Mouse (Mus musculus) erythroblast, embryonic 14.5 days (primary cell): ENCODE data around the gene Hnf1b. TPM values are rescaled to one million over a fixed set of nuclear protein-coding genes. Genes with fewer than 3 reads are reported as not detected.

ENCODE experiments used
- H3K27me3 ChIP-seq: 2 replicates; pipeline ENCODE4 v1.6.1; 2012; ENCODE audit warnings: inconsistent platforms; ENCODE audit not compliant: control insufficient read depth
- H3K36me3 ChIP-seq: 2 replicates; pipeline ENCODE4 v1.6.1; 2012; ENCODE audit warnings: mild to moderate bottlenecking, inconsistent platforms; ENCODE audit not compliant: control insufficient read depth
- H3K4me1 ChIP-seq: 2 replicates; pipeline ENCODE4 v1.6.1; 2012; ENCODE audit warnings: inconsistent platforms; ENCODE audit not compliant: control insufficient read depth
- H3K4me3 ChIP-seq: replicated peaks from 2 replicates; pipeline ENCODE3; 2012; ENCODE audit warnings: moderate library complexity, mild to moderate bottlenecking, inconsistent platforms
- H3K9me3 ChIP-seq: 2 replicates; pipeline ENCODE4 v1.6.1; 2012; ENCODE audit warnings: low read length, inconsistent platforms, mixed read lengths; ENCODE audit not compliant: control insufficient read depth
- GATA1 ChIP-seq: IDR thresholded peaks from 2 replicates; pipeline ENCODE4 v1.6.1; 2012; ENCODE audit warnings: low read length, inconsistent platforms, mixed read lengths
- TAL1 ChIP-seq: IDR thresholded peaks from 3 replicates; pipeline ENCODE4 v1.6.1; 2012; ENCODE audit warnings: low read length, inconsistent platforms, mixed read lengths
- polyA plus RNA-seq: library from polyadenylated mRNA; stranded (reverse); fragments of >175 nt; gene quantifications from 2 replicates; pipeline ENCODE4 v1.2.3, GENCODE M21; 2012

Hnf1b gene
- polyA plus RNA-seq, 1 experiment = not detected

DNA sequence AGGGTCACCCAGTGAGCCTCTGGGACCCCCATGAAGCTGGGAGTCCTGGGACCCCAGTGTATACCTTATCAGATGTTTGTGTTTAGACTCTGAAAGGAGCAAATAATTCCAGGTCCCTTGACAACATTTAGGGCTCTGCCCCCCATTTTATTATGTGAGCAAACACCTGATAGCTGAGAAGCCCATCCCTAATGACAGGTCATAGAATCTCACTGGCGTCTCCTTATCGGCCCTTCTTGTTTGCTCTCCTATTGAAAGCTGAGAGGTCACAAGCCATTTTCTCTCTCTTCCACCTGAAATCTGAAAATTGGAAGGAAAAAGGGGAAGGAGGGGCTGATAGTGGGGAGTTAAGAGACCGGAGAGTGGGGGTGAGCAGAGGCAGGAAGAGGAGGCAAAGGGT is 52.9 kb downstream of the Hnf1b start:
- Histone ChIP-seq H3K4me1 (no peaks in the 10 kb centered on the region), H3K9me3 (no peaks in the 10 kb centered on the region), H3K27me3 (no peaks in the 10 kb centered on the region), H3K4me3 (no peak overlapping the region), H3K36me3 (no peaks in the 10 kb centered on the region; the same call in 1 of the 2 replicates)
- TF ChIP-seq GATA1 = no peak
- no peak for TF ChIP-seq TAL1

DNA sequence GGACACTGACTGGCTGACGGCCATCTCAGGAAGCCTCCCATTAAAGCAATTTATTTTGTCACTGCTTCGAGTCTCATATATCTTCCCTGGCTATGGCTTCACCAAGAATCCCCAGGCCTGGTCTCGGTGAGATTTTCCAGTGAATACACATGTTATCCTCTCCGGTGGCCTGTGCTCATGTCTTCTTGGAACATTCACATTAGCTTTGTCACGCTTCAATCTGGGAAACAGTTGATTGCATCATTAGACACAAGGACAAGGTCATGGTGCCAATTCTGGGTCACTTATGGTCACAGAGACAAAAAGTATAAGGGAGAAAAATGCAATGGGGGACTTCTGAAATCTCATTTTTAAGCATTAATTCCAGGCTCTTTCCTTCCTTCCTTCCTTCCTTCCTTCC is 55.9 kb downstream of the Hnf1b start:
- no peaks in the 10 kb centered on the region; the same call in 1 of the 2 replicates for H3K36me3 ChIP-seq
- H3K4me3 ChIP-seq = no peak overlapping the region
- TF ChIP-seq GATA1 = no peak
- TF ChIP-seq TAL1 = no peak
- H3K9me3 ChIP-seq = no peaks in the 10 kb centered on the region
- no peaks in the 10 kb centered on the region for H3K27me3 ChIP-seq
- H3K4me1 ChIP-seq = no peaks in the 10 kb centered on the region

DNA sequence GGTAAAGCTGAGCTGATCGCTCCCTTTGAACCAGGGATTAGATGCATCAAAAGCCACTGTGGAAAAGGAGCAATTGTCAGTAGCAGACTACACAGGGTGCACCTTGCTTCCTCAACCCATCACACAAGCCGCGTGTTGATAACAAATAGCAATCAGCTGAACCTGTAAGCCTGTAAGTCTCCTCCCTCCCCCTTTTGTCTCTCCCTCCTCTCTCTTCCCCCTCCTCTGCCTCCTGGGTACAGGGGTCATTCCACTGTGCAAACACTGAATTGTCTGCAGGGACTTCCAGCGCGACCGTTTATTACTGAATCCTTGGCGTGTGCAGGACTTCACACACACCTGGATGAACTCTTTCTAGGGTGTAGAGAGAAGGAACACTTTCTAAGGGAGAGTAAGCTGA is 58.5 kb downstream of the Hnf1b start:
- no peaks in the 10 kb centered on the region for H3K4me1 ChIP-seq
- H3K36me3 ChIP-seq = no peaks in the 10 kb centered on the region
- H3K27me3 ChIP-seq = no peaks in the 10 kb centered on the region
- no peak overlapping the region for H3K4me3 ChIP-seq
- no peak for TF ChIP-seq TAL1
- TF ChIP-seq GATA1 = no peak
- no peaks in the 10 kb centered on the region for H3K9me3 ChIP-seq

DNA sequence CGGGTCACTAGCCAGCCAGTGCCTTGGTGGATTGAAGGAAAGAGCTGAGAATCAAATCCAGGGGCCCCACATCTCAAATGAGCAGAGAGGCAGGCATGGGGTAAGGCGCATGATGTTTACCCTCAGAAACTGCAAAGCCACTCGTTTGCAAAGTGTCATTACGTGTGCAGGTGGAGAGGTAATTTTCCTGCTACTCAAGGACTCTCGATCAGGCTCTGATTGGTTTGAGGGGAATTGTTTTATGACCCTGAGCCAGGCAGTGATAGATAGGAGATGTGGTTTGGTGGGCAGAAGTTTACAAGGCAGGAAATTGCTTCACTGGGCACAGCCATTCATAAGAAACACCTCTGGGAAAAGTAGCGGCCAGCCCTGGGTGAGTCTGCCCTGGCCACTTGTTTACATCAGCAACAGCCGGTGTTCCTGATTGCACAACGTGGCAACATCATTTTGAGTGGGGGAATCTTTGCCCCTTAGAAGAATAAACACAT is 64.0 kb downstream of the Hnf1b start:
- Histone ChIP-seq H3K4me3 (no peak overlapping the region), H3K4me1 (no peaks in the 10 kb centered on the region)

DNA sequence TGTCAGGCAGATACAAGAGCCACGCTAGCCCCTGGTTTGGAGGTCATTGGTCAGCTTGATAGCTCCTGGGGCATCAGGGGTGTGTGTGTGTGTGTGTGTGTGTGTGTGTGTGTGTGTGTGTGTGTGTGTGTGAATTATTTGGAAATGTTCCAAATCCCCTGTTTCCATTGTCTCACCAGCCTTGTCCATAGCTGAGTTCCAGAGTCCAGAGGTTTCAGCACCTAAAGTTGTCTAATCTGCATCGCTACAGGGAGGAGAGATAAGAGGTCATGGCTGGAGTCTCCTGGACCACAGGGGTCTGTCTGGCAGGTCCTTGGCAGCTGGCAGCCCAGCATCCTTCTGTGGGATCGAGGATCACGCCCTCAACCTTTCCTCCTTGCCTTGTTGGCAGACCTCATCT is 64.6 kb downstream of the Hnf1b start:
- no peaks in the 10 kb centered on the region for H3K4me1 ChIP-seq
- H3K9me3 ChIP-seq = no peaks in the 10 kb centered on the region
- no peaks in the 10 kb centered on the region for H3K36me3 ChIP-seq
- no peaks in the 10 kb centered on the region for H3K27me3 ChIP-seq
- TF ChIP-seq TAL1 = no peak
- TF ChIP-seq GATA1 = no peak
- H3K4me3 ChIP-seq = no peak overlapping the region

More for the DNA sequence above, 64.0 kb downstream of the Hnf1b start:
- no peaks in the 10 kb centered on the region for H3K36me3 ChIP-seq
- no peaks in the 10 kb centered on the region for H3K27me3 ChIP-seq
- TF ChIP-seq TAL1 (no peak), GATA1 (no peak)
- no peaks in the 10 kb centered on the region for H3K9me3 ChIP-seq

DNA sequence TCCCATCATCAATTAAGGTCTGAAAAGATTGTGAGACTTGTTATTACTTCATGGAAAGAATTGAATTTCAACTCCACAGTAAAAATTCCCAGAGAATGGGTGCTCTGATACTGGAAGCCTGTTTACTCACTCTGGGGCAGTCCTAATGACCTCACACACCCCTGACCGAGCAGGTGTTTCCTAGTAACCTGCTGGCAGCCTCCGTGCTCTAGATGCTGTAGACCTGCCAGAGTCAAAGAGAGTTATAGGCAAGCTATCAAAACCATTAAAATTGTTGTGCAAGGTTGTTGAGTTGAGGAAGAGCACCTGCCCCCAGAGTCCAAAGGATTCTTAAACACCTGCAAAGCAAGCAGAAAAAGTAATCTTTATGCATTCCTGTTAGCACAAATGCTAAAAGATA is 72.7 kb downstream of the Hnf1b start:
- Histone ChIP-seq H3K4me1 (no peaks in the 10 kb centered on the region), H3K36me3 (no peaks in the 10 kb centered on the region), H3K27me3 (peaks cover 3% of the 10 kb centered on the region; the same call in 1 of the 2 replicates), H3K9me3 (no peaks in the 10 kb centered on the region; the same call in 1 of the 2 replicates), H3K4me3 (no peak overlapping the region)
- no peak for TF ChIP-seq GATA1
- no peak for TF ChIP-seq TAL1

DNA sequence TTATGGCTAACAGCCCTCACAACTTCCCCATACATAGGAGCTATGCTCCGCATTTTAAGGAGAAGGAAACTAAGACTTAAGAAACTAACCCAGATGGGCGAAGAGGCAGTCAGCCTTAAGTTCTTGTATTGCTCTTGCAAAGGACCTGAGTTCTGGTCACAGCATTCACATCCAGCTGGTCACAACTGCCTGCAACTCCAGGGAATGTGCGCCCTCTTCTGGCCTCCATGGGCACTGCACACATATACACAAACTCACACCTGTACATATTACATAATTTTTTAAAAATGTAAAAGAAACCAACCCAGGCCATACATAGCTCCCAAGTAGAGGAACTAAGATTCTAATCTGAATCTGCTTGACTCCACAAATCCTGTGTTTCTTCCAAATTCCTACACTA is 77.2 kb downstream of the Hnf1b start:
- Histone ChIP-seq H3K36me3 (no peaks in the 10 kb centered on the region), H3K9me3 (no peaks in the 10 kb centered on the region; the same call in 1 of the 2 replicates), H3K4me3 (no peak overlapping the region), H3K4me1 (no peaks in the 10 kb centered on the region), H3K27me3 (peaks cover 3% of the 10 kb centered on the region; the same call in 1 of the 2 replicates)
- TF ChIP-seq TAL1 (no peak), GATA1 (no peak)

DNA sequence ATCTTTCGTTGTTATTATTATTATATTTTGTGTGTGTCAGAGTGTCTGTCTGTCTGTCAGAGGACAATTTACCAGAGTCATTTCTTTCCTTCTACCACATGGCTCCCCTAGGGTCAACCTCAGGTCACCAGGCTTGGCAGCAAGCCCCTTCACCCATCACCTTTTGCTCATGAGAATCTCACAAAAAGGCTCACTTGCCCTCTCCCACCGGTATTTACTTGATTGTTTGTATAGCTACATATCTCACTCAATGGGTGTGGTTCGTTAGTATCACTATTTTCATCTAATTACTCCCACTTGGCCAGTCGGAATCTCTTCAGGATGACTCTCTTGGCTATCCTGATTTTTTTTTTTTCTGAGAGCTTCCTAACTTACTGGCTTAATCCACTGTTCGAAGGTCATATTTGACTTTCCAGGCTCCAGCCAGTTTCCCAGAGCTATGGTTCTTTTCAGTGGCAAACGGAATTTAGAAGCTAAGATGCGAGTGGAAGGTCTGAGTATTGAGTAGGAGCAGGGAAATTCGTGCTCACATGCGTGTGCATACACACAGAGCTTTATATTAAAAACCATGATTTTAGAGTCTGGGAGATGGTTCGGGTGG is 82.7 kb downstream of the Hnf1b start:
- Histone ChIP-seq H3K4me3 (no peak overlapping the region), H3K4me1 (no peaks in the 10 kb centered on the region), H3K27me3 (peaks cover 5% of the 10 kb centered on the region; the same call in 1 of the 2 replicates), H3K36me3 (no peaks in the 10 kb centered on the region), H3K9me3 (no peaks in the 10 kb centered on the region)
- TF ChIP-seq TAL1 = no peak
- TF ChIP-seq GATA1 = no peak

DNA sequence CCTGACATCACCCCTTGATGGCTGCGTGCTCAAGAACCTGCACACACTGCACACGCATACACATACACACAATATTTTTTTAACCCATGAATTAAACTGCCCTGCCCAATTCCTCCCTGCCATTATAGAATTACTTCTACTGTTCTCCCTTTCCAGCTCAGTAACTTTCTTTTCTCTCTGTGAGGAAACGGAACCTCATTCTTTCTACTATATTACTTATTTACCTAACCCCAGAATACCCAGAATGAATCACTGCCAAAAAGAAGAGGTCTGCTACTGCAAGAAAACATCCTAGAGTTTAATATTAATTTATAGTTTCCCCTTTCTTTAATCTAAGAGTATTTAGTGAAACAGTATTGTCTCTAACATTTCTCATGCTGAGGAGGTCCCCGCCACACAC is 83.5 kb downstream of the Hnf1b start:
- H3K4me1 ChIP-seq = no peaks in the 10 kb centered on the region
- H3K36me3 ChIP-seq = no peaks in the 10 kb centered on the region
- H3K9me3 ChIP-seq = no peaks in the 10 kb centered on the region
- TF ChIP-seq GATA1 = no peak
- no peak for TF ChIP-seq TAL1
- no peak overlapping the region for H3K4me3 ChIP-seq
- H3K27me3 ChIP-seq = peaks cover 10% of the 10 kb centered on the region
